Mouse (Mus musculus): ENCODE measurements around the gene Nfatc2ip. TPM values are rescaled to one million over a fixed set of nuclear protein-coding genes. Genes with fewer than 3 reads are reported as not detected.
A peak's percentile ranks its signal among the peaks of the same experiment; 100 is the strongest.

The Nfatc2ip gene
- 1 to 10 TPM; 5.1 to 6.0 TPM for total RNA-seq (2021)
- long read RNA-seq, experiment 1 = 0 reads
- long read RNA-seq, experiment 2, partial matches to known transcripts = 0 of 3 reads
- long read RNA-seq, experiment 2, other reads (novel, unspliced or antisense) = 1 of 3 reads

DNA sequence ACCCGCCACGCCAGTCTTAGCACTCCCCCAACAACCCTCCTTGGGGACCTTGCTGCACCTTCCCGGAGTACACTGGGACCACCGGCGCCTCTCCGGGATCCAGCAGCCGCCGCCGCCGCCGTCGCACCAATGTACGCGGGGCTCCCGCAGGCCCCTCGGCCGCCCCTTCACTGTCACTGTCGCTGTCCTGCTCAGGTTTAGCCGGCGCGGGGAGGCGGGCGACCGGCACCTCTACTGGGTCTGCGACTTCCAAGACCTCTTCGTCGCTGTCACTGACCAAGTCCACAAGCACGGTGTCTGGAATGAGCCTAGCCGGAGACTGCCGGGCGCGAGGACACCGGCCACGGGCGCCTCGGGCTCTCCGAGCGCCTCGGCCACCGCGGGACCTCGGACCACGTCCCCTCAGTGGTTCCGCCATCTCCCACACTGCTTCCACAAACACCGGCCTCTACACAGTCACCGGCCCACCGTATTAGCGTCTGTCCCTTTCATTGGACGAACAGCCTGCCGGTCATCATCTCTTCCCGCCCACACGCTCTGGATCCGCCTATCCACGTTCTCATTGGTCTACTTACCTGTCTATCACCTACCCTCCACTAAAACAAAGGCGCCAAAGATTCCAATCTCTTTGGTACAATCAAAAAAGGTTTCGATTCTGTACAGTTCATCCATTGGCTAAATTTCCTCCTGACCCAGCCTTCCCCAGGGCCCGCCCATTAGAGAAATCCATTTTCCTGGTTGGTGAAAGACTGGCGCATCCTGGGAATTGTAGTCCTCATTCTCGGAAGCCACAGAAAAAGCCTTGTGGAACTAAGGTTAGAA lies at the start of gene Nfatc2ip:
Gene Nfatc2ip (minus strand): TSS at position 440 of the 822 bp plus-strand sequence.
- peak; percentile 87 to 95 for DNase-seq (ENCODE audit: low spot score in 2 of 2)

GRCm38 (mm10) chr7:126446217-126446616 lies 49.7 kb upstream of the Nfatc2ip start:
- no peak for DNase-seq (ENCODE audit: low spot score in 2 of 2)

- DNase-seq (ENCODE audit: low spot score in 2 of 2) = no peak
These were observed 48.7 kb upstream of the Nfatc2ip start for GRCm38 (mm10) chr7:126445104-126445815.

- no peak for DNase-seq (ENCODE audit: low spot score in 2 of 2)
These were observed 48.0 kb upstream of the Nfatc2ip start for GRCm38 (mm10) chr7:126444536-126444935.

- no peak for DNase-seq (ENCODE audit: low spot score in 2 of 2)
These were observed 47.5 kb upstream of the Nfatc2ip start for GRCm38 (mm10) chr7:126443997-126444396.

DNA sequence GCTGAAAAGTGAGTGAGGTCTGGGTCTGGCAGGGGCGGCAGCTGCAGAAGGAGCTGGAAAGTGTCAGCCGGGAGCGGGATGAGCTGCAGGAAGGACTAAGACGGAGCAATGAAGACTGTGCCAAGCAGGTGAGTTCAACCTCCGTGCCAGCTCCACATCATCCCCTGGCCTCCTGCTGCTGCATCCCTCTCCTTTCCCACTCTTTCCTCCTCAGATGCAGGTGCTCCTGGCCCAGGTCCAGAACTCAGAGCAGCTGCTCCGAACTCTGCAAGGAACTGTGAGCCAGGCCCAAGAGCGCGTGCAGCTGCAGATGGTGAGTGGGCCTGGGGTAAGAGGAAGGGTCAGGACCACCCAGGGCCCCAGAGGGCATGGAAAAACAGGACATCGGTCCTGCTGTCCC lies 43.6 kb upstream of the Nfatc2ip start:
- DNase-seq (ENCODE audit: low spot score in 2 of 2) = no peak

DNA sequence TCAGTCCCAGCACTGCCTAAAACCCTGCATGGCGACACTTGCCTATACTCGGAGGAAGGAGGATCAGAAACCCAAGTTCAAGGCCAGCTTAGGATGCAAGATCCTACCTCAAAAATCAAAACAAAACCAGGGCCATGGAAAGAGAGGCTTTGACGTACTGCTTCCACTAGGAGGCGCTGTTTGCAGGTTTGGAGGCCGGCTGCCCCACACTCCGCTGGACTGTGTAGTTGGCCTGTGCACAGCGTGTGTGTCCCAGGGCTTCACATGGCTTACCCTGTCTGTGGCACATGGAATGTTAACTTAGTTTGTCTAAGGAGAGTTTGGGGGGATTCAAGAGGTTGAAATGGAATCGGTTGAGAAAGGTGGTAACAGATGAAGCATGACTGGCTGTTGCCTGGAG lies 40.3 kb upstream of the Nfatc2ip start:
- peak; percentile 62 to 69 for DNase-seq (ENCODE audit: low spot score in 2 of 2)

DNA sequence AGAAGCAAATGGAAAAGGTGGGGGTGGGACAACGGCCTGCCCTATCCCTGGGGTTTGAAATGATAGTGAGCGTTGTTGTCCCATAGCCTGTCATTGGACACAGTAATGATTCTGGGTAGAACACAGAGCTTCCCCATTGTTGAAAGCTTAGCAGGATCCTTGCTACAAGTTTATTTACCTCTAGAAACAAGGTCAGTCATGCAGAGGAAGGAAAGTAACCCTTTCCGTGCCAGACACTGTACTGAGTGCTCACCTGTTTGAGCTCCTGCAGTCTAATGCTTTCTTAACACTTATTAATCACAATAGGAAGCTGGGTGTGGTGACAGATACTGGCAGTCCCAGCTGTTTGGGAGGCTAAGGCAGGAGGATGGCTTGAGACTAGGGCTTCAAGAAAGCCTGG lies 39.3 kb upstream of the Nfatc2ip start:
- DNase-seq (ENCODE audit: low spot score in 2 of 2) = no peak

DNA sequence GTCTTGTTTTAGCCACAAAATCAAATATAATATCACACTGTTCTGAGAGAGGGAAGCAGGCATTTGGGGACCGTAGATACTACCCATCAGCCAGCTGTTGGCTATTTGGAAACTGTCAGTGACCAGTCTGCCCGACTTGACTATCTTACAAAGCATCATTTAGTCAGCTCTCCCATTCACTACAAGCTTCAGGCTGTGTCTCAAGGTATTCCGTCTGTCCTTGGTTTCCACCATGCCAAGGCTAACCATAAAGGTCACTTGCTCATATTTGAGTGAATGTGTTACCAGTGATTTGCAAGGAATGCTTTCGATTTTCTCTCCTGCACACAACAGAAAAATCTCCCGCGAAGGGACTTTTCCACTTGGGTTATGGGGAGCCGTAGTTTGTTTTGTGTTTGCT lies 38.2 kb upstream of the Nfatc2ip start:
- no peak for DNase-seq (ENCODE audit: low spot score in 2 of 2)

GRCm38 (mm10) chr7:126430167-126430566 lies 33.6 kb upstream of the Nfatc2ip start:
- no peak for DNase-seq (ENCODE audit: low spot score in 2 of 2)

- no peak for DNase-seq (ENCODE audit: low spot score in 2 of 2)
These were observed 33.0 kb upstream of the Nfatc2ip start for GRCm38 (mm10) chr7:126429503-126429898.

DNA sequence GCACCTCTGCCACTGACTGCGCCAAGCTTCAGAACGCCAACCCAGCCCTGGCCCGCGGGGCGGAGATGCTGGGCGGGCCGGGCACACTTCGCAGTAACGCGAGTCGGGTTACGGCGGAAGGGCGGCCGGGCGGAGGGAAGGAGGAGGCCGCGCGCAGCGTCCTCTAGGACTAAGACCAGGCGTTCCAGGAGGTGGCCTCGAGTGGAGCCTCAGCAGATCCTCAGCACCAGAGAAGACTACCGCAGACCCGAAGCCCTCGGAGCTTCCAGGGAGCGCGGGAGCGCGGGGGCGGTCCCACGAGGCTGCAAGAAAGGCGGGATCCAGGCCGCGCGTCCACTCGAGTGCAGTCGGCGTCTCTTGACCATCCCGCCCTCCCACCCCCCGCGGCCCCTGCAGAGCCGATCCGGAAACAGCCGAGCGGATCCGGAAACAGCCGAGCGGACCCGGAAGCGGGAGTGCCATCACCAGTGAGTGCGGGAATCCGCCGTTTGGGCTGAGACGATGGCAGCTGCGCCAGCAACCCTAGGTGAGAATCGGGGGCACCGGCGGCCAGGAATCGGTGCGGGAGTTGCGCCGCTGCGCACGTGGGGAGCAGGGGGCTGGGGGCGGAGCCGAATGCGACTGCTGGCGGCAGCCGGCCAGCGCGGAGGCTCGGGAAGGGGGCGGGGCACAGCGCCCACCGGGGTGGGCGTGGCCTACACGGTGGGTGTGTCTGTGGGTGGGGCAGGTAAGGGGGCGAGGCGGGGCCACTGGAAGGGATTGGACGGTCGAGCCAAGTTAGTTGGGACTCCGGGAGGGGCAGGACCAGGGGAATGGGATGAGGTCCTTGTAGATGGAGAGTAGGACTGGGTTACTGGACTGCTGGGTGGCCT lies 32.3 kb upstream of the Nfatc2ip start, which contains the start of gene Rabep2:
Gene Rabep2 (plus strand): TSS at position 129 of the 872 bp plus-strand sequence.
- DNase-seq (ENCODE audit: low spot score in 2 of 2) = peak; percentile 97 to 98

DNA sequence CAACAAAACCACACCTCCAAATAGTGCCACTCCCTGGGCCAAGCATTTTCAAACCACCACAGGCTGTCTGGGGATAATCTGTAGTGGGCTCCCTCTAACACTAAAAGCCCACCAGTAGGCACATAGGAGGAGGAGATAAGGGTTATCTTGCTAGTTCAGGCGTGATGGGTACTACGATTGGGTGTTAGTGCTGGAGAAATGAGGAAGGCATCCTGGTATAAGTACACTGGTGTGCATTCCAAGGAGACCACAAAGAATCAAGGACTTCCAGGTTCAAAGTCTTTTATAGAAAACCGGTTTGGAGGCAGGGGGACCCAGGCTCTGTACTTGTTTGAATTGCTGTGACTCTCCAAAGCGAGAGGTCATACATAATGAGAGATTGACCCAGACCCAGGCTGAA lies 31.6 kb upstream of the Nfatc2ip start:
- DNase-seq (ENCODE audit: low spot score in 2 of 2) = no peak

- DNase-seq (ENCODE audit: low spot score in 2 of 2) = no peak
These were observed 30.9 kb upstream of the Nfatc2ip start for GRCm38 (mm10) chr7:126427323-126427860.

- DNase-seq (ENCODE audit: low spot score in 2 of 2) = no peak
These were observed 27.6 kb upstream of the Nfatc2ip start for GRCm38 (mm10) chr7:126424161-126424560.

- no peak for DNase-seq (ENCODE audit: low spot score in 2 of 2)
These were observed 25.2 kb upstream of the Nfatc2ip start for GRCm38 (mm10) chr7:126421756-126422155.

DNA sequence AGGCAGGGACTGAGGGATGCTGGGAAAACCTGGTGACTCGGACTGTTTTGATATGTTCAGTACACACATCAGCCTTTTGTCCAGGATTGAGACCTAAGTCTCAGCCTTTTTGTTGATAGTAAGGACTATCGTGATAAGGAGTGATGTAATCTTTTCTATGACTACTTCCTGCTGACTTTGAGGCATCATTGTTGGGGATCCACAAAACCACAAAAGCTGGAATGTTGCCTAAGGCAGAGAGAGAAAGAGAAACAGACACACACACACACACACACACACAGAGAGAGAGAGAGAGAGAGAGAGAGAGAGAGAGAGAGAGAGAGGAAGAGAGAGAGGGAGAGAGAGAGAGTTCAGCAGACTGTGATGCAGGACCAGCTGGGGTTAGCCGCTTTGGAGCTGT lies 22.0 kb upstream of the Nfatc2ip start:
- no peak for DNase-seq (ENCODE audit: low spot score in 2 of 2)

GRCm38 (mm10) chr7:126417606-126418005 lies 21.1 kb upstream of the Nfatc2ip start:
- no peak for DNase-seq (ENCODE audit: low spot score in 2 of 2)

DNA sequence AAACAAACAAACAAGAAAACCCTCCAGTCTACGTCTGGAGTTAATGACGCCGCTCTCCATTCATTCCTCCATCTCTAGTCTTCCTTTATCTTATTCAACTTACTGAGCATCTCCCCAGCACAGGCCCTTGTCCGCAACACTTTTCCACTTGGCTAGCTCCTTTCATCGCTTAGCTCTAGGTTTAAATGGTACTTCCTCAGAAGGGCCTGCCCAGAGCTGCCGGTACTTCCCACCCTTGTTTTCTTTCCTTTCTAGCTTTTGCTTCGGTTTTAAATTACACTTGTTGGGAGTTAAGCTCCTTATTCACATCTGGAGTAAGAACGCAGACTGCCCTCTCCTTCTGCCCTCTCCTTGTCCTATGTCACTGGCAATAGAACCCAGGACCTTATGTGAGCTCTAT lies 20.5 kb upstream of the Nfatc2ip start:
- no peak for DNase-seq (ENCODE audit: low spot score in 2 of 2)

DNA sequence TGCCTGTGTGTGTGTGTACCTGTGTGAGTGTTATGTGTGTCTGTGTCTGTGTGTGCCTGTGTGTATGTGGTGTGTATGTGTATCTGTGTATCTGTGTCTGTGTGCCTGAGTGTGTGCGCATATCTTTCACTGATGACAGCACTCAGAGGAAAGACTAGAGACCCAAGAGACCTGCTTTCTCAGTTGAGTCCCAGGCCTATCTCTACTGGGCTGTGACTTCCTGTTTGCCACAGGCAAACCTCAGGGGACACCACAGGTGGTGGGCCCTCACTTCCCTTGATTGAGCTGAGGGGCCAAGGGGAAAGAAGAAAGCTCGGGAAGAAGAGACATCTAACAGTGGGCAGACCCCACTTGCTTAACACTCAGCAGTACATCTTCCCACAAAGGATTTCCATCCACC lies 20.1 kb upstream of the Nfatc2ip start:
- no peak for DNase-seq (ENCODE audit: low spot score in 2 of 2)

DNA sequence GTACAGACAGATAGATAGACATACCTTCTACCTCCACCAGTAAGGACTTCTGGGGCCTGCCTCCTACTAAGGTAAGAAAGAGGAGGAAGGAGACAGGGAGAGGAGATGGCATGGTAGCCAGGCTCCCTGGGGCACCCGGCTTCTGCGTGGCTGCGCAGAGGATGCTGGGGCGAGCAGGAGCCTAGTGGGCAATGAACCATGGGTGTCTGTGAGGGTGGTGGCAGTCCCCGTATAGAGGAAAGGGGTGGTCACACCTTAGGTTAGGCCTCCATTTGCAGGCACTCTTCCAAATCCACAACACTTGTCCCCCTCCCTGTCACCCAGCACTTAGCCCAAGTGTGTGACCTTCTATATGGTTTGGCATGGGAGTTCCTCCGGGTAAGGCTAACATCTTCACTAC lies 18.2 kb upstream of the Nfatc2ip start, which contains the start of gene Cd19:
Gene Cd19 (minus strand): TSS at position 165 of the 400 bp plus-strand sequence.
- no peak for DNase-seq (ENCODE audit: low spot score in 2 of 2)
